Mouse (Mus musculus) limb, embryonic 11.5 days (tissue): ENCODE data around the gene Epha3. TPM values are rescaled to one million over a fixed set of nuclear protein-coding genes. Genes with fewer than 3 reads are reported as not detected.

ENCODE experiments used
- ATAC-seq: fragments of 200-750 bp; cut with Nextera tagmentation; 2 replicates; pipeline ENCODE4 v1.8.0; 2017; ENCODE audit warnings: low read depth; ENCODE audit not compliant: insufficient number of reproducible peaks, low FRiP score, low TSS enrichment
- DNase-seq: peaks from one replicate; pipeline ENCODE4 v3.0.0-alpha.2; 2015; ENCODE audit warnings: low spot score
- H3K27ac ChIP-seq: fragments of 300-500 bp; sonication (generic); replicated peaks from 2 replicates; pipeline ENCODE4 v1.5.1; 2014; ENCODE audit warnings: low read depth, mild to moderate bottlenecking, low read length
- H3K27me3 ChIP-seq: fragments of 300-500 bp; sonication (generic); 2 replicates; pipeline ENCODE4 v1.6.1; 2014; ENCODE audit warnings: mild to moderate bottlenecking, low read length, mixed read lengths; ENCODE audit not compliant: control insufficient read depth, insufficient read depth
- H3K36me3 ChIP-seq: fragments of 300-500 bp; sonication (generic); 2 replicates; pipeline ENCODE4 v1.6.1; 2014; ENCODE audit warnings: mild to moderate bottlenecking, low read length, moderate library complexity, mixed read lengths; ENCODE audit not compliant: control insufficient read depth, insufficient read depth
- H3K4me1 ChIP-seq: fragments of 300-500 bp; sonication (generic); 2 replicates; pipeline ENCODE4 v1.6.1; 2014; ENCODE audit warnings: low read length, mixed read lengths; ENCODE audit not compliant: control insufficient read depth, insufficient read depth
- H3K4me2 ChIP-seq: fragments of 300-500 bp; sonication (generic); 2 replicates; pipeline ENCODE4 v1.6.1; 2014; ENCODE audit warnings: low read depth, mild to moderate bottlenecking, moderate library complexity; ENCODE audit not compliant: severe bottlenecking
- H3K4me3 ChIP-seq: fragments of 300-500 bp; sonication (generic); 2 replicates; pipeline ENCODE4 v1.5.1; 2014; ENCODE audit warnings: low read depth, low read length
- H3K9ac ChIP-seq: fragments of 300-500 bp; sonication (generic); 2 replicates; pipeline ENCODE4 v1.6.1; 2014; ENCODE audit warnings: mild to moderate bottlenecking, low read length
- H3K9me3 ChIP-seq: fragments of 300-500 bp; sonication (generic); 2 replicates; pipeline ENCODE4 v1.6.1; 2016; ENCODE audit warnings: low read length; ENCODE audit not compliant: control insufficient read depth
- WGBS: fragments of 180-500 bp; shearing (Covaris S2); extraction: QIAGEN DNeasy Blood & Tissue Kit; methylation state at CpG from one replicate; pipeline ENCODE4 v1.1.7; 2014; 5-methylcytosine and 5-hydroxymethylcytosine counted together
- polyA plus RNA-seq: library from polyadenylated mRNA; unstranded; fragments of >200 nt; fragmentation: Nextera tagmentation; extraction: Ambion mirVana; gene quantifications from 2 replicates; pipeline ENCODE4 v1.2.1, GENCODE M21; 2014

Epha3 gene
- polyA plus RNA-seq, 1 experiment from 2014 or later, result 16.8 TPM

- ATAC-seq (no peak), DNase-seq (peak; percentile 23)
- Histone ChIP-seq H3K9ac (no peak overlapping the region), H3K9me3 (no peaks in the 10 kb centered on the region), H3K4me3 (no peak overlapping the region), H3K4me2 (no peak overlapping the region), H3K27me3 (no peaks in the 10 kb centered on the region), H3K27ac (no peak overlapping the region), H3K36me3 (no peaks in the 10 kb centered on the region), H3K4me1 (0 out of 2 replicates have a peak, but pooled peaks cover 3% of the 10 kb centered on the region)
- 8% methylated on average over 4 of the region's 4 CpGs for WGBS
Observed at GRCm38 (mm10) chr16:63658302-63658974, 205.5 kb downstream of the Epha3 start.

- H3K4me3 ChIP-seq, result no peak overlapping the region
- no peak overlapping the region for H3K27ac ChIP-seq
- no peaks in the 10 kb centered on the region for H3K36me3 ChIP-seq
- DNase-seq (no peak), ATAC-seq (no peak)
- H3K4me1 ChIP-seq, result 0 out of 2 replicates have a peak, but pooled peaks cover 3% of the 10 kb centered on the region
- WGBS, result 23% methylated on average over 2 of the region's 2 CpGs
- no peaks in the 10 kb centered on the region for H3K27me3 ChIP-seq
- H3K9me3 ChIP-seq, result no peaks in the 10 kb centered on the region
- H3K4me2 ChIP-seq, result no peak overlapping the region
- no peak overlapping the region for H3K9ac ChIP-seq
Observed at GRCm38 (mm10) chr16:63657743-63658142, 206.2 kb downstream of the Epha3 start.

GRCm38 (mm10) chr16:63653393-63653918, 210.5 kb downstream of the Epha3 start:
- no peak overlapping the region for H3K4me3 ChIP-seq
- 88% methylated on average over 5 of the region's 5 CpGs for WGBS
- no peak overlapping the region for H3K9ac ChIP-seq
- ATAC-seq (no peak), DNase-seq (no peak)
- no peak overlapping the region for H3K4me2 ChIP-seq
- no peaks in the 10 kb centered on the region for H3K36me3 ChIP-seq
- H3K27me3 ChIP-seq, result no peaks in the 10 kb centered on the region
- H3K27ac ChIP-seq, result no peak overlapping the region
- H3K4me1 ChIP-seq, result 0 out of 2 replicates have a peak, but pooled peaks cover 3% of the 10 kb centered on the region
- H3K9me3 ChIP-seq, result no peaks in the 10 kb centered on the region

- ATAC-seq (no peak), DNase-seq (no peak)
- Histone ChIP-seq H3K27ac (no peak overlapping the region), H3K9me3 (no peaks in the 10 kb centered on the region), H3K4me1 (no peaks in the 10 kb centered on the region), H3K4me2 (no peak overlapping the region), H3K9ac (no peak overlapping the region), H3K36me3 (no peaks in the 10 kb centered on the region), H3K4me3 (no peak overlapping the region), H3K27me3 (no peaks in the 10 kb centered on the region)
- 76% methylated on average over 3 of the region's 3 CpGs for WGBS
Observed at GRCm38 (mm10) chr16:63650760-63651159, 213.2 kb downstream of the Epha3 start.

GRCm38 (mm10) chr16:63646577-63646976, 217.4 kb downstream of the Epha3 start:
- no peak overlapping the region for H3K27ac ChIP-seq
- H3K4me3 ChIP-seq, result no peak overlapping the region
- no peak overlapping the region for H3K9ac ChIP-seq
- H3K4me2 ChIP-seq, result no peak overlapping the region
- no peaks in the 10 kb centered on the region for H3K27me3 ChIP-seq
- no peaks in the 10 kb centered on the region for H3K36me3 ChIP-seq
- H3K4me1 ChIP-seq, result peaks cover 2% of the 10 kb centered on the region; the same call in 1 of the 2 replicates
- no peak for DNase-seq
- H3K9me3 ChIP-seq, result no peaks in the 10 kb centered on the region
- no peak for ATAC-seq

GRCm38 (mm10) chr16:63642641-63643040, 221.3 kb downstream of the Epha3 start:
- Histone ChIP-seq H3K4me2 (no peak overlapping the region), H3K36me3 (no peaks in the 10 kb centered on the region), H3K27ac (no peak overlapping the region), H3K9ac (no peak overlapping the region), H3K4me3 (no peak overlapping the region), H3K4me1 (peaks cover 3% of the 10 kb centered on the region; the same call in 1 of the 2 replicates), H3K27me3 (no peaks in the 10 kb centered on the region), H3K9me3 (no peaks in the 10 kb centered on the region)
- WGBS, result 51% methylated on average over 2 of the region's 2 CpGs
- no peak for ATAC-seq
- DNase-seq, result no peak

- DNase-seq, result no peak
- H3K27me3 ChIP-seq, result no peaks in the 10 kb centered on the region
- no peaks in the 10 kb centered on the region for H3K36me3 ChIP-seq
- H3K27ac ChIP-seq, result no peak overlapping the region
- ATAC-seq, result no peak
- H3K9ac ChIP-seq, result no peak overlapping the region
- peaks cover 3% of the 10 kb centered on the region; the same call in 1 of the 2 replicates for H3K4me1 ChIP-seq
- H3K9me3 ChIP-seq, result no peaks in the 10 kb centered on the region
- no peak overlapping the region for H3K4me3 ChIP-seq
- H3K4me2 ChIP-seq, result no peak overlapping the region
- 41% methylated on average over 3 of the region's 3 CpGs for WGBS
Observed at GRCm38 (mm10) chr16:63641603-63642002, 222.4 kb downstream of the Epha3 start.

GRCm38 (mm10) chr16:63638701-63639100, 225.3 kb downstream of the Epha3 start:
- no peak overlapping the region for H3K27ac ChIP-seq
- no peak for ATAC-seq

More at GRCm38 (mm10) chr16:63638701-63639100, 225.3 kb downstream of the Epha3 start:
- Histone ChIP-seq H3K27me3 (no peaks in the 10 kb centered on the region), H3K4me2 (no peak overlapping the region), H3K9ac (no peak overlapping the region), H3K4me3 (no peak overlapping the region), H3K36me3 (no peaks in the 10 kb centered on the region), H3K9me3 (no peaks in the 10 kb centered on the region), H3K4me1 (peaks cover 3% of the 10 kb centered on the region; the same call in 1 of the 2 replicates)
- 19% methylated on average over 6 of the region's 6 CpGs for WGBS
- DNase-seq, result no peak
